Mouse (Mus musculus): ENCODE measurements around the gene Zfp668. TPM values are rescaled to one million over a fixed set of nuclear protein-coding genes. Genes with fewer than 3 reads are reported as not detected.

Gene Zfp668
- polyA plus RNA-seq, 2 experiments: 3.0 to 3.9 TPM

GRCm38 (mm10) chr7:127815116-127815665 is 61.4 kb downstream of the Zfp668 start:
- 74% methylated on average over 15 of the region's 15 CpGs for WGBS (ENCODE audit: insufficient replicate concordance)
- Histone ChIP-seq H3K9ac (replicated peaks) (no peak overlapping the region), H3K27me3 (ENCODE audit: control insufficient read depth, insufficient read depth, low read length) (no peaks in the 10 kb centered on the region)

DNA sequence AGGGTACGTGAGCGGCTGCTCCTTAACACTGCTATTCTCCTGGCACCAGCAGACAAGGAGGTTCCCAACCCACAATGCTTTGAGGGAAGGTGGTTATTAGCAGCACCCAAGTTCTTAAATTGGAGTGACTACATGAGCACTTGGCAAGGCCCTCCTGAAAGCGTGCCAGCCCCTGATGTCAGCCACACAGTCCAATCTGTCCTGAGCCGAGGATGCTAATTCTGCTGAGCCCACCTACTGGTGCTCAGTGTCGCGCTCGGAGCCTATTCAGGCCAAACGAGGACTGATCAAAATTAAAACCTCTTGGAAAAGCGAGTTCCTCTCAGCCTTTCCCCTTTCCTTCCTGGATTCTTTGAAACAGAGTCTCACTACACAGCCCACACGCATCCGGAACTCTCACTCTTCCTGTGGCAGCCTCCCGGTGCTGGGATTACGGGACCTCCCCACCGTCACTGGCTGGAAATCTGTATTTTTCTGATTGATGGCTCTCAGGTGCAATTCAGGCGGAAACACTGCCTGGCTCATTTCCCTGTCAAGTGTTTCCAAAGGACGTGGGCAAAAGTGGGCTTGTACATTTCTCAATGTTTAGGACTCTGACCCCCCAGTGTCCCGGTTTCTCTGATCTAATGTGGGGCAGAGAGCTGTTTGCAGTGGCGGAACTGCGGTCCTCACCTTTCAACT is 62.2 kb downstream of the Zfp668 start:
- Histone ChIP-seq H3K4me3 (ENCODE audit: insufficient read depth in 1 of 2, low read depth in 2 of 2, low read length in 2 of 2) (no peak overlapping the region), H3K4me1 (replicated peaks; ENCODE audit: control insufficient read depth in 2 of 2, insufficient read depth in 2 of 2, low read length in 1 of 2) (peaks cover 0 to 13% of the 10 kb centered on the region in 2 experiments; a peak in 2 of 4 replicates), H3K9me3 (ENCODE audit: control insufficient read depth, low read length) (no peaks in the 10 kb centered on the region), H3K9ac (replicated peaks) (no peak overlapping the region), H3K36me3 (replicated peaks; ENCODE audit: control insufficient read depth, insufficient read depth, low read depth) (no peaks in the 10 kb centered on the region), H3K27ac (peak overlapping the region; percentile 43), H3K4me2 (ENCODE audit: low read depth) (0 out of 2 replicates have a peak overlapping the region, but pooled peaks have one; percentile 11), H3K27me3 (ENCODE audit: control insufficient read depth, insufficient read depth, low read length) (no peaks in the 10 kb centered on the region)
- TF ChIP-seq CTCF (IDR thresholded peaks at IDR 0.05; ENCODE audit: low read depth) (no peak), EP300 (IDR thresholded peaks at IDR 0.05; ENCODE audit: low read depth) (no peak)
- 71% methylated on average over 19 of the region's 19 CpGs for WGBS (ENCODE audit: insufficient replicate concordance)
- DNase-seq (ENCODE audit: low read depth in 3 of 3, low spot score in 3 of 3) (no peak), ATAC-seq (ENCODE audit: insufficient read depth) (0 out of 2 replicates have a peak, but pooled peaks have one; percentile 21)

More at GRCm38 (mm10) chr7:127815116-127815665, 61.4 kb downstream of the Zfp668 start:
- Histone ChIP-seq H3K36me3 (replicated peaks; ENCODE audit: control insufficient read depth, insufficient read depth, low read depth) (no peaks in the 10 kb centered on the region), H3K9me3 (ENCODE audit: control insufficient read depth, low read length) (no peaks in the 10 kb centered on the region), H3K4me2 (ENCODE audit: low read depth) (no peak overlapping the region), H3K4me1 (replicated peaks; ENCODE audit: control insufficient read depth in 2 of 2, insufficient read depth in 2 of 2, low read length in 1 of 2) (peaks cover 0 to 13% of the 10 kb centered on the region in 2 experiments; a peak in 2 of 4 replicates), H3K27ac (no peak overlapping the region), H3K4me3 (ENCODE audit: insufficient read depth in 1 of 2, low read depth in 2 of 2, low read length in 2 of 2) (no peak overlapping the region)
- DNase-seq (ENCODE audit: low read depth in 3 of 3, low spot score in 3 of 3) (no peak), ATAC-seq (ENCODE audit: insufficient read depth) (no peak)
- no peak for TF ChIP-seq CTCF (IDR thresholded peaks at IDR 0.05; ENCODE audit: low read depth)
- no peak for TF ChIP-seq EP300 (IDR thresholded peaks at IDR 0.05; ENCODE audit: low read depth)

- DNase-seq (ENCODE audit: low read depth in 3 of 3, low spot score in 3 of 3) (no peak), ATAC-seq (ENCODE audit: insufficient read depth) (no peak)
- Histone ChIP-seq H3K9ac (replicated peaks) (no peak overlapping the region), H3K4me1 (replicated peaks; ENCODE audit: control insufficient read depth in 2 of 2, insufficient read depth in 2 of 2, low read length in 1 of 2) (peaks cover 0 to 13% of the 10 kb centered on the region in 2 experiments; a peak in 2 of 4 replicates), H3K9me3 (ENCODE audit: control insufficient read depth, low read length) (no peaks in the 10 kb centered on the region), H3K4me3 (ENCODE audit: insufficient read depth in 1 of 2, low read depth in 2 of 2, low read length in 2 of 2) (no peak overlapping the region), H3K36me3 (replicated peaks; ENCODE audit: control insufficient read depth, insufficient read depth, low read depth) (no peaks in the 10 kb centered on the region), H3K4me2 (ENCODE audit: low read depth) (no peak overlapping the region), H3K27ac (peak overlapping the region; percentile 43), H3K27me3 (ENCODE audit: control insufficient read depth, insufficient read depth, low read length) (no peaks in the 10 kb centered on the region)
- no peak for TF ChIP-seq CTCF (IDR thresholded peaks at IDR 0.05; ENCODE audit: low read depth)
- 65% methylated on average over 4 of the region's 4 CpGs for WGBS (ENCODE audit: insufficient replicate concordance)
Measured at GRCm38 (mm10) chr7:127813821-127814220, 62.8 kb downstream of the Zfp668 start.

Other genes starting within 250 kb of the Zfp668 start
- gene Bcl7c, start 167.9 kb downstream of the Zfp668 start, polyA plus RNA-seq (2012; rRNA removed): 11.6 and 12.5 TPM in 2 replicates
- gene Bcl7c, start 167.9 kb downstream of the Zfp668 start, polyA plus RNA-seq (2014; fragmentation: Nextera tagmentation; extraction: Ambion mirVana): 21.7 and 27.9 TPM in 2 replicates
- gene Ctf1, start 164.1 kb downstream of the Zfp668 start, polyA plus RNA-seq (2012; rRNA removed): 2.6 and 4.3 TPM in 2 replicates
- gene Ctf1, start 164.1 kb downstream of the Zfp668 start, polyA plus RNA-seq (2014; fragmentation: Nextera tagmentation; extraction: Ambion mirVana): 1.7 and 2.5 TPM in 2 replicates
- gene Ctf2, start 144.7 kb downstream of the Zfp668 start, polyA plus RNA-seq (2012; rRNA removed): not detected in 2 replicates
- gene Ctf2, start 144.7 kb downstream of the Zfp668 start, polyA plus RNA-seq (2014; fragmentation: Nextera tagmentation; extraction: Ambion mirVana): 0.05 and 0.15 TPM in 2 replicates
- gene Fbxl19, start 132.3 kb downstream of the Zfp668 start, polyA plus RNA-seq (2012; rRNA removed): 10.8 and 11.3 TPM in 2 replicates
- gene Fbxl19, start 132.3 kb downstream of the Zfp668 start, polyA plus RNA-seq (2014; fragmentation: Nextera tagmentation; extraction: Ambion mirVana): 0.85 and 1.1 TPM in 2 replicates
- gene Orai3, start 107.0 kb downstream of the Zfp668 start, polyA plus RNA-seq (2012; rRNA removed): 6.9 and 7.2 TPM in 2 replicates
- gene Orai3, start 107.0 kb downstream of the Zfp668 start, polyA plus RNA-seq (2014; fragmentation: Nextera tagmentation; extraction: Ambion mirVana): 3.9 and 4.9 TPM in 2 replicates
- 5.7 TPM in 2 replicates for gene Setd1a, start 100.2 kb downstream of the Zfp668 start, polyA plus RNA-seq (2012; rRNA removed)
- 10.5 and 12.3 TPM in 2 replicates for gene Setd1a, start 100.2 kb downstream of the Zfp668 start, polyA plus RNA-seq (2014; fragmentation: Nextera tagmentation; extraction: Ambion mirVana)
- 1.2 TPM in 1 of 2 replicates, not detected in the other for gene Gm49388, start 91.2 kb downstream of the Zfp668 start, polyA plus RNA-seq (2012; rRNA removed)
- gene Gm49388, start 91.2 kb downstream of the Zfp668 start, polyA plus RNA-seq (2014; fragmentation: Nextera tagmentation; extraction: Ambion mirVana): not detected in 2 replicates
- 44.8 and 45.5 TPM in 2 replicates for gene Hsd3b7, start 76.2 kb downstream of the Zfp668 start, polyA plus RNA-seq (2012; rRNA removed)
- 44.8 and 45.5 TPM in 2 replicates for gene Hsd3b7, start 76.2 kb downstream of the Zfp668 start, polyA plus RNA-seq (2014; fragmentation: Nextera tagmentation; extraction: Ambion mirVana)
- 20.4 and 34.9 TPM in 2 replicates for gene Stx4a, start 52.5 kb downstream of the Zfp668 start, polyA plus RNA-seq (2012; rRNA removed)
- 7.2 and 8.1 TPM in 2 replicates for gene Stx4a, start 52.5 kb downstream of the Zfp668 start, polyA plus RNA-seq (2014; fragmentation: Nextera tagmentation; extraction: Ambion mirVana)
- 0.95 and 1.1 TPM in 2 replicates for gene Stx1b, start 52.3 kb downstream of the Zfp668 start, polyA plus RNA-seq (2012; rRNA removed)
- 0.05 and 0.21 TPM in 2 replicates for gene Stx1b, start 52.3 kb downstream of the Zfp668 start, polyA plus RNA-seq (2014; fragmentation: Nextera tagmentation; extraction: Ambion mirVana)
- 5.8 and 6.7 TPM in 2 replicates for gene Zfp646, start 607 bp downstream of the Zfp668 start, polyA plus RNA-seq (2012; rRNA removed)
- gene Zfp646, start 607 bp downstream of the Zfp668 start, polyA plus RNA-seq (2014; fragmentation: Nextera tagmentation; extraction: Ambion mirVana): 4.6 and 5.1 TPM in 2 replicates
- gene Prss53, start 14.1 kb upstream of the Zfp668 start, polyA plus RNA-seq (2012; rRNA removed): 0.38 and 0.48 TPM in 2 replicates
- 0.05 and 0.29 TPM in 2 replicates for gene Prss53, start 14.1 kb upstream of the Zfp668 start, polyA plus RNA-seq (2014; fragmentation: Nextera tagmentation; extraction: Ambion mirVana)
- gene Gm21974, start 18.6 kb upstream of the Zfp668 start, polyA plus RNA-seq (2012; rRNA removed): not detected in 2 replicates
- not detected in 2 replicates for gene Gm21974, start 18.6 kb upstream of the Zfp668 start, polyA plus RNA-seq (2014; fragmentation: Nextera tagmentation; extraction: Ambion mirVana)
- gene Vkorc1, start 18.8 kb upstream of the Zfp668 start, polyA plus RNA-seq (2012; rRNA removed): 74.0 and 104 TPM in 2 replicates
- gene Vkorc1, start 18.8 kb upstream of the Zfp668 start, polyA plus RNA-seq (2014; fragmentation: Nextera tagmentation; extraction: Ambion mirVana): 107 and 116 TPM in 2 replicates
- gene Bckdk, start 27.3 kb upstream of the Zfp668 start, polyA plus RNA-seq (2012; rRNA removed): 28.0 and 29.7 TPM in 2 replicates
- 68.3 and 76.0 TPM in 2 replicates for gene Bckdk, start 27.3 kb upstream of the Zfp668 start, polyA plus RNA-seq (2014; fragmentation: Nextera tagmentation; extraction: Ambion mirVana)
- 9.6 and 13.7 TPM in 2 replicates for gene Kat8, start 35.7 kb upstream of the Zfp668 start, polyA plus RNA-seq (2012; rRNA removed)
- 15.7 and 17.6 TPM in 2 replicates for gene Kat8, start 35.7 kb upstream of the Zfp668 start, polyA plus RNA-seq (2014; fragmentation: Nextera tagmentation; extraction: Ambion mirVana)
- 8.3 and 12.6 TPM in 2 replicates for gene Prss8, start 53.3 kb upstream of the Zfp668 start, polyA plus RNA-seq (2012; rRNA removed)
- 9.8 and 10.3 TPM in 2 replicates for gene Prss8, start 53.3 kb upstream of the Zfp668 start, polyA plus RNA-seq (2014; fragmentation: Nextera tagmentation; extraction: Ambion mirVana)
- gene Prss36, start 69.9 kb upstream of the Zfp668 start, polyA plus RNA-seq (2012; rRNA removed): 2.0 and 2.3 TPM in 2 replicates
- gene Prss36, start 69.9 kb upstream of the Zfp668 start, polyA plus RNA-seq (2014; fragmentation: Nextera tagmentation; extraction: Ambion mirVana): 3.0 TPM in 2 replicates
- gene Fus, start 90.6 kb upstream of the Zfp668 start, polyA plus RNA-seq (2012; rRNA removed): 169 and 278 TPM in 2 replicates
- gene Fus, start 90.6 kb upstream of the Zfp668 start, polyA plus RNA-seq (2014; fragmentation: Nextera tagmentation; extraction: Ambion mirVana): 15.8 and 17.1 TPM in 2 replicates
- gene Pycard, start 117.0 kb upstream of the Zfp668 start, polyA plus RNA-seq (2012; rRNA removed): 13.8 and 20.2 TPM in 2 replicates
- 37.1 and 39.3 TPM in 2 replicates for gene Pycard, start 117.0 kb upstream of the Zfp668 start, polyA plus RNA-seq (2014; fragmentation: Nextera tagmentation; extraction: Ambion mirVana)
- gene Trim72, start 127.1 kb upstream of the Zfp668 start, polyA plus RNA-seq (2012; rRNA removed): 0.03 and 0.04 TPM in 2 replicates
- gene Trim72, start 127.1 kb upstream of the Zfp668 start, polyA plus RNA-seq (2014; fragmentation: Nextera tagmentation; extraction: Ambion mirVana): not detected in 2 replicates
- gene Itgam, start 185.8 kb upstream of the Zfp668 start, polyA plus RNA-seq (2012; rRNA removed): 1.9 and 2.7 TPM in 2 replicates
- gene Itgam, start 185.8 kb upstream of the Zfp668 start, polyA plus RNA-seq (2014; fragmentation: Nextera tagmentation; extraction: Ambion mirVana): 1.1 and 1.5 TPM in 2 replicates
- gene Gm49368, start 185.9 kb upstream of the Zfp668 start, polyA plus RNA-seq (2012; rRNA removed): 0.02 TPM in 1 of 2 replicates, not detected in the other
- gene Gm49368, start 185.9 kb upstream of the Zfp668 start, polyA plus RNA-seq (2014; fragmentation: Nextera tagmentation; extraction: Ambion mirVana): 0.03 TPM in 1 of 2 replicates, not detected in the other